Mouse (Mus musculus) CH12F3 (cell line): ENCODE data around the gene Irf8.
"Not testable (repeated sequence)": the region's sequence is repeated elsewhere in the genome, so short reads cannot be mapped to it uniquely, and the experiment has no call there.

Experiments used
- in situ Hi-C: fragments of 300-500 bp; cut with MboI; formaldehyde crosslinking; loops from 2 replicates; pipeline ENCODE4 v1.14.3; 2020; ENCODE audit warnings: low sequenced_read_pairs

Gene Irf8

GRCm38 (mm10) chr8:120792710-120793109 lies 56.6 kb downstream of the Irf8 start:
- in situ Hi-C loops = no loop called here

DNA sequence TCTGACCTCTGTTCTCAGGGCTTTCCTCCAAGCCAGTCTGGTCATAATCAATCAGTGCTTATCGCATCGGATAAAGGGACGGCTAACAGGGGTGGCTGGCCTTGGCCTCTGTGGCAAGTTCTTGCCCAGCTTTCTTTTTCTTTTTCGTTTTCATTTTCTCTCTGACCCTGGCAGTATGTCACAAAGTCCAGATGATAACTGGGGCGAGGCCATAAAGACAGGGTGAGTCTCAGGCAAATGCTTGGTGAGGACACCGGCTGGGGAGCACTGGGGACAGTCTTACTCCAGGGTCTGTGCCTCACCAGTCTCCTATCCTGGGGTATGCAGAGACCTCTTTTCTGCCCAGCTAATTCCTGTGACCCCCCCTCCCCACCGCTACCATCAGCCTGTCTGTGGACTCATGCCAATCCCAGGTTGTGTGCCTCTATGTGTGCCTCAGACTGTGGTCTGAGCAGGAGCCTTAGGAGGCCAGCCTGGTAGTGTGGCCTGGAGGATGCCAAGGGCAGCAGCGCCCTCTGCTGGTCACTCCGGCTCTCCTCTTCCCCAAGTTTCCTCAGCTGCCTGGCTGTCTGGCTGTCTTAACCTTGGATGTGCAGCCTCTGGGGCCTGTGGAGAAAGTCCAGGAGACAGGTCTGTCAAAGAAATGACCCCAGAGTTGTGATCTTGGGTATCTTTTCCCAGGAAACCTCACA lies 59.9 kb downstream of the Irf8 start:
- in situ Hi-C loops = loop anchor here (5.0 kb wide), 1 partner anchor 114 kb away; no protein-coding TSS in a partner anchor

DNA sequence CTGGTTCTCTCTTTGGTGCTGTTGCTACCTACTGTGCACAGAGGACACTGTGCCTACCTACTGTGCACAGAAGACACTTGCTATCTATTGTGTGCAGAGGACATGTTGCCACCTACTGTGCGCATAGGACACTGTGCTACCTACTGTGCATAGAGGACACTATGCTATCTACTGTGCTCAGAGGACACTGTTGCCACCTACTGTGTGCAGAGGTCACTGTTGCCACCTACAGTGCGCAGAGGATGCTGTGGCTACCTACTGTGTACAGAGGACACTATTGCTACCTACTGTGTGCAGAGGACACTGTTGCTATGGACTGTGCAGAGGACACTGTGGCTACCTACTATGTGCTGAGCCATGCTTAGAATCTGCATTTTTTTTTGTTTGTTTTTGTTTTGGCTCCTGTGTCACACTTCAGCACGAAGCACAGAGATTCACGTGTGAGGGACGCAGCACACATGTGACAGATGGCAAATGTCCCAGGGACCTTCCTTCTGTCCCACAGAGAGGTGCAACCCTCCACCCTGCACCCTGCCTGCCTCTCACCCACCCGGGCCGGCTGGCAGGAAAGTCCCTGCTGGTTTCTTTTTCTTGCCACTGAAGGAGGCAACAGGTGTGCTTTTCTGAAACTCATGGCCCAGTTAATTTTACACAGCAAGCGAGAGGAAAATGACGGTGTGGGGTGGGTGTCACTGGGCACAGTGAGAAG lies 61.0 kb downstream of the Irf8 start:
- in situ Hi-C loops = loop anchor here (5.0 kb wide), 1 partner anchor 115 kb away; no protein-coding TSS in a partner anchor

GRCm38 (mm10) chr8:120800308-120800865 lies 64.2 kb downstream of the Irf8 start:
- in situ Hi-C loops = no loop called here

DNA sequence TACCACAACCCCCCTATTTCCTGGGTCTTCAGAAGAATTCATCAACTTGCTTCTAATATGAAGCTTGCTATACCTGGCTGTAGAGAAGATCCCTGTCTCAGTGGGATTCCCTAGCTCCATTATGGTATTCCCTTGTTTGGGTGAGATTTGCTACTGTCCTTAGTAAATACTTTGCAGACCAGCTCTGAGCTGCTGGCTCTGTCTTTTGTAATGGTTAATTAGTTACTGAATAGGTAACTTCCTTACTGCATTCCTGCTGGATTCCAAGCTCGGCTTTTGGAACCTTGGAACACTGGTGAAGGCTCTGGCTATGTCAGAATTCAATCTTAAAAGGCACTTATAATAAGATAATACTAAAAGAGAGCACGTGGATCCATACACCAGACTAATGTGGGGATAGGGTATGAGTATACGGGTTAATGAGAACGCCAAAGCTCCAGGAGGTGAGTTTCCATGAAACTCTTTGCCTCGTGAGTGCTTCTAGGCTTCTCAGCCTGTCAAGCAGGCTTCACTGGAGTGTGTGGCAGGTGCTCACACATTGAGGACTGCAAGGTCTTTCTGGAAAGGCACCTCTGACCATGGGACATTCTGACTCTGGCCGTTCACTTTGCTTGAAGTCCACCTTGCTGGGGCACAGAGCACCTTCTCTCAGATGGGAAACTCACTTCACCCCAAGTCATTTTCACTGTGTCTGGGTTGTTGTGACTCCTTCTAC lies 67.7 kb downstream of the Irf8 start:
- in situ Hi-C loops = not testable (repeated sequence)

- in situ Hi-C loops = no loop called here
Measured at GRCm38 (mm10) chr8:120804741-120805140, 68.6 kb downstream of the Irf8 start.
